Mouse (Mus musculus) adrenal gland, postnatal 4 days (tissue): ENCODE measurements around the gene Zfp296. TPM values are rescaled to one million over a fixed set of nuclear protein-coding genes. Genes with fewer than 3 reads are reported as not detected.
A peak's percentile ranks its signal among the peaks of the same experiment; 100 is the strongest.
"Not testable (repeated sequence)": the region's sequence is repeated elsewhere in the genome, so short reads cannot be mapped to it uniquely, and the experiment has no call there.

ENCODE experiments used
- DNase-seq, 2 experiments: peaks; one replicate each; pipeline ENCODE4 v3.0.0; 2021 to 2022; ENCODE audit warnings: low spot score in 2 of 2, mixed read lengths in 2 of 2
- total RNA-seq, 2 experiments: library from RNA; stranded (reverse); gene quantifications; 2 replicates each; pipeline ENCODE4 v1.2.3; 2021

Gene Zfp296
- total RNA-seq, 2 experiments from 2014 or later = 0.25 to 0.39 TPM

DNA sequence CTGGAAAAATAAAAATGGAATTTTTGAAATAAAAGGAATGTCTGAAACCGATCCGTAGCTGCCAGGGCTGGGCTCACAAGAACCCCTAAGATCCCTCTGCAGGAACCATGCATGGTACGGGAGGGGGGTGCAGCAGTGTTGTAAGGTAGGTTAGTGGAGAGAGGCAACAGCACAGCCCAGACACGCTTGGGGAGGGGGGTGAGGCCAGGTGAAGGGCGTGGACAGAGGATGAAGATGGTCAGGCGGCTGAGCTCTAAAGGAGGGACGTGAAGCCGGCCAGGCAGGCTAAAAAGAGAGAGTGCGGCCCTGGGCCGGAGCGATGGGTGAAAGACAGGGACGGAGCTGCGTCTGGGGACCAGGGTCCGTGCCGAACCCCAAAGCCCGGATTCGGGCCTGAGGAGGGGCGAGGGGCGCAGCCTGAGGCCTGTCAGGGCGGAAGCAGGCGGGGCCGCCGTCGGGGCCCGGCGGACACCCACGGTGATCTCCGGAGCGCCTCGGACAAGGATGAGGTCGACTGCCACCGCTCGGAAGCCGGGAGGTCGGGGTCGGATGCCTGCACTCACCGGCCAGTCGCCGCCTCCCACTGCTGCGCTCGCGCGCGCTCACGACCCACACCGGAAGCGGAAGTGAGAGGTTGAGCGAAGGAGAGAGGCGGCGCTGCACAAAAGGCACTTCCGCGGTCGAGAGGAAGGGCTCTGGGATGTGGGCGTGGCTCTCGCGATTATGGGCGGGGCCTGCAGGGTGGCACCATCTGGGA is 26.9 kb downstream of the Zfp296 start, which contains the start of gene Clasrp:
Gene Clasrp (minus strand): TSS at position 638 of the 757 bp plus-strand sequence.
- peak; percentile 82 to 96 for DNase-seq

DNA sequence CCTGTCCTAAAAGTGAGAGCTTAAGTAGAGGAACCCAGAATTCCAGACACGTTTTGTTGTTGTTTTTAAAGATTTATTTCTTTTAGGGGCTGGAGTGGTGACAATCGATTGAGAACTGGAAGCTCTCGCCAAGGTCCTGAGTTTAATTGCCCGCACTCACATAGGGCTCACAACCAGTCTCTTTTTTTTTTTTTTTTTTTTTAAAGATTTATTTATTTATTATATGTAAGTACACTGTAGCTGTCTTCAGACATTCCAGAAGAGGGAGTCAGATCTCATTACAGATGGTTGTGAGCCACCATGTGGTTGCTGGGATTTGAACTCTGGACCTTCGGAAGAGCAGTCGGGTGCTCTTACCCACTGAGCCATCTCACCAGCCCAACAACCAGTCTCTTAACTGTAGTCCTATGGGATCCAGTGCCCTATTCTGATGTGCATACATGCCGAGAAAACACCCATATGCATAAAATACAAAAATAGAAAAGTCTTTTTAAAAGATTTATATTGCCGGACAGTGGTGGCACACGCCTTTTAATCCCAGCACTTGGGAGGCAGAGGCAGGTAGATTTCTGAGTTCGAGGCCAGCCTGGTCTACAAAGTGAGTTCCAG is 27.6 kb downstream of the Zfp296 start:
- not testable (repeated sequence) for DNase-seq

DNA sequence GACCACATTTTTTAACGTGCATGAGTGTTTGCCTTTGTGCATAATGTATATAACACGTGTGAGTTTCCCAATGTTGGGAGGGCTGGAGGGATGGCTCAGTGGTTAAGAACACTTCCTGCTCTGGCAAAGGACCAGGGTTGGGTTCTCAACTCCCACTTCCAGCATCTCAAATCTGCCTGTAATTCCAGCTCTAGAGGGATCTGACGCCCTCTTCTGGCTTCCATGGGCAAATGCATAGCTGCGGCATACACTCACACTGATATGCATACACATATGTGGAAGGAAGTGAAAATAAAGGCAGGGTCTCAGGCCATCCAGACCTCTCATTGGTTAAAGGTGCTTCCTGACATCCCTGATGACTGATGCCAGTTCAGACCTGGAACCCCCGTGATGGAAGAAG is 30.2 kb downstream of the Zfp296 start:
- DNase-seq = no peak

DNA sequence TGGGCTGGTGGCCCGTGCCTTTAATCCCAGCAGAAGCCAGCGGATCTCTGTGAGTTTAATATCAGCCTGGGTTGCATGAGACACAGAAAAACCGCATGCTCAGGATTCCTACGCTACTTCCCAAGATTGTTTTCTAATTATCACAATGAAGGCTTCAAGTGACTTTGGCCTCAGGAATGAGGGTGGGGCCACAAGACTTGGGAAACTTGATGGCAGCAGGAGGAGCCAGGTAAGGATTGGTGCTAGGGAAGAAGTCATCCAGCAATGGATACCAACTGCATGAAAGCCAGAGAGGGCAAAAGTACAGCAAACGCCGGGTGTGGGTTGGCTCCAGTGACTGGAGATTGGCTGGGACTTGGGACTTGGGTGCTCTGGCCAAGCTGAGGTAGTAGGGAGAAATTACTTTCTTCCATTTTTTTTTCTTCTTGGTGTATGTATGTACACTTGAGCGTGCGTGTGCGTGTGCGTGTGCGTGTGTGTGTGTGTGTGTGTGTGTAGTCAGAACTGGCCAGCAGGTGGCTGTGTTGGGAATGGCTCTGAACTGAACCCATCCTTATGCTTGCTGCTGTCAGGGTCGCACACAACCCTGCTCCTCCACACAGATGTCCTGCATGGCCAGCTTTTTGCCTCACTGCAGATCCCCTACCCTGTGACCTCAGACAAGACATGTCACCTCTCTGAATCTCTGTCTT is 32.7 kb downstream of the Zfp296 start:
- DNase-seq = no peak

DNA sequence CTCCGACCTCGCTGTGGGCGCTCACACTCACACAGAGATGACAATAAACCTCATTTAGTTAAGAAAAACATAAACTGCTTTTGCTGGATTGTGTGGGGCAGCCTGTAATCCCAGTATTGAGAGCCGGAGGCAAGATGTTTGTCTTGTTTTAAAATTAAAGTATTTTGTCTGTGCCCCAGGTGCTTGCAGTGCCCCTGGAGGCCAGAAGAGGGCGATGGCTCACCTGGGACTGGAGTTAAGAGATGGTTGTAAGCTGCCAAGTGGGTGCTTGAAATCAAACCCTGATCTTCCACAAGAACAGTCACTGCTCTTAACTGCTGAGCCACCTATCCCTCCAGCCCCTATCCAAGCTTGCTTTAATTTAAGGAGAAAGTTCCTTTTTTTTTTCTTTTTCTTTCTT is 33.9 kb downstream of the Zfp296 start:
- no peak for DNase-seq

DNA sequence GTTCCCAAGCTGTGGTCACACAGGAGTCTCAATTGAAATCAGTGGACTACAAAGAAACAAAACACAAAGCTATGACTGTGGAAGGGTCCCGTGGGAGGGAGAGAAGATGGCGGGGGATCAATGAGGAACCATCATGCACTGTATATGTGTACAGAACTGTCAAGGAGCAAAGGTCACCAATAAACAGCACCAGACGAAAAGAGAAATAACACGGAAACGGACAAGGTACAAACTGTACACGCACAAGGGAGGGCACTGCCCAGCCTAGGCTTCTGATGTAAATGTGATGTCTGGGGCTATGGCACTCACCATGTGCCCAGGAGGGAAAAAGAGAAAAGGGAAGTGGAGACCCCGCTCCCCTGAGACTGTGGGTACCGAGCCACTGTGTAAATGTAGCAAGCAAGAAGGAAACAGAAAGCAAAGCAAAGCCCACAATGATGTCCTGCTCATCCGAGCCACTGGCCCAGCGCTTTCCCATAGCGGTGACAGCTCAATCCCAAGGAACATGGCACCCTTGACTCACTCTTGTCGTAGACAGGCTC is 38.0 kb downstream of the Zfp296 start:
- DNase-seq = no peak

DNA sequence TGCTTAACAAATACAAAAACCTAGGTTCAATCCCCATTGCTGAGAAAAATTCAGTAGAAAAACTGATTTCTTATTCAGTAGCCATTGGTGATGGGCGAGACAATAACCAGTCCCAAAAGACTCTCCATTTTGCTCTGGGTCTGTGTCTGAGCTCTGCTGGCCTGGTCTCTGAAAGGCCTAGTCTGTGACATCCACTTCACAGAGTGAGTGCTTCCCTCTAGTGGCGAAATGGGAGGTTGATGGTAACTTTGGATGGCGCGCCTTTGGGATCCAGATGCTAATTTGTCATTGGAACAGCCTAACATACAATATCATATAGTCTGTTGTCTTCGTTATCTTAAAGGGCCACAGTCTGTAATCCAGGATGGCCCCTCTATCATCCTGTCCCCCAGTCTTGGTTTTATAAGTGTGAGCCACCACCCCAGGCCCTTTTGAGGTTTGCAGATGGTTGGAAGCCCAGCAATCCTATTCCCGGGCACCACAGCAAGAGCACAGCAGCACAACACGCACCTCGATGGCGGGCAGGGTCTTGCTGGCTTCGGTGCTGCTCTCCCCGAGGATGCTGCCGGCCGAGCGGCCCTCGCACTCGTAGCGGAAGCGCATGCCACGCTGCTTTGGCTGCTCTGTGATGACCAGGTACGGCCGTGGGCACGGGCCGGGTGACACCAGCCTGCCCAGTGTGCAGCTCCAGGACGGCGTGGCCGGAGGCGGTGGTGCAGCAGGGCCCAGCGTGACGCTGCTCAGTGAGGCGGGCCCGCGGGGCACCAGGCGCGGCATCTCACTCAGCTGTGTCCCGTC is 42.1 kb downstream of the Zfp296 start:
- DNase-seq = peak; percentile 27 to 50

DNA sequence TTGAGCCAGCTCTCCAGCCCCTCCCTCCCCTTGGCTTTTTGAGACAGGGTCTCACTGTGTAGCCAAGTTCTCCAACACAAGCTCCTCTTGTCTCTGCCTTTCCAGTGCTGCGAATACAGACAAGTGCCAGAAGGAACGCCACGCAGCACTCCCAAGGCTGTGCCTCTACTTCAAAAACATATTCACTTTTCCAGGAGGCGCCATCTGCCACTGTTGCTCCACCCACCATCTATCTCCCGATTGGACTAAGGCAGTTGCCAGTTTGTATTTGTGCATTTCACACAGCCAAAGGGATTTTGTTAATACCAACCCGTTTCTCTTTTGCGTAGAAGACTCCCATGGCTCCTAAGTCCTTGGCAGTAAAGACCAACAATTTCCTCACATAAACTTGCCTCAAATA is 43.7 kb downstream of the Zfp296 start:
- no peak for DNase-seq

DNA sequence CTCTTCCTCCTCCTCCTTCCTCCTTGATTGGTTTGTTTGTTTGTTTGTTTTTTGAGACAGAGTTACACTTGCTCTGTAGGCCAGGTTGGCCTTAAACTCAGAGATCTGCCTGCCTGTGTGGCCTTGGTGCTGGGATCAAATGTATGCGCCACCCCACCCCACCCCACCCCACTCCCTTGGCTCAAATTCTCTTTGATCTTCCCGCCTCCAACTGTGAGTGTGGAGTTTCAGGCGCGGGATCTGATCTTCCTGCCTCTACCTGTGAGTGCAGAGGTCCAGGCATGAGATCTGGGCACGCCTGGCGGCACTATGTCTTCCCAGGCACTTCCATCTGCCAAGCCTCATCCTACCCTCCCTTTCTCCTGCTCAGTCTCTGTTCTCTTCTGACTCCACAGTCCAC is 45.2 kb downstream of the Zfp296 start:
- no peak for DNase-seq

DNA sequence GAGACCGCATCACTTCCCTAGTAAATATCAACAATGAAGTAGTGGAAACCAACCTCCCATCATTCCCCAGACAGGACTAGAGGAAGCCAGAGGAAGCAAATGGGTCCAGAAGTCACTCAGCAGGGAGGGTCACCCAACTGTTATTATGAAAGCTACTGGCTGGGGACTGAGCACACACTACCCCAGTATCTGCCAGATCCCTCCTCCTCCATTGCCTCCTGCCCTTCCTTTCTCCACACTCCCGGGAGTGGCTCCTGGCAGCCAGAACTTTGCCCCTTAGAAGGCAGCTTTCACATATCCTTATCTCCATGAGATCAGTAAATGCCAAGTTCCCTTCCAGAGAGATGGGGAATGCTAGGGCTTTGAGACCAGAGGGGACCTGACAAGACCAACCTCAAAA is 46.3 kb downstream of the Zfp296 start:
- no peak for DNase-seq

DNA sequence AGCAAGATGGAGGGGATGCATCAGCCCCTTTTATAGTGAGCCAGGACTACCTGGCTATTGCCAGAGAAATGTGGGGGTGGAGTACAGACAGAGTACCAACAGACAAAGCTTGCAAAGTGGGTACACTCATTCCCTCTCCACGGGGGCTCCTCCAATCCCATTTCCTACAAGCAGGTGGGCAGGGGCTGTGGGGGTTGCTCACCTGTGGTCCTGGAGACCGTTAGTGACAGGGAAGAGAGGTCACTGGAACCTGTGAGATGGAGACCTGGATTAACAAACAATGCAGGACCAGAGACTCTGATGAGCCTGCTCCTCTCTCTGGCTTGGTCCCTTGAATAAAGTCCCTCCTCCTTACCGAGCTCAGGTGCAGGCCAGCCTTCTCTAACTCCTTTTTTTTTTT is 50.6 kb downstream of the Zfp296 start:
- no peak for DNase-seq

DNA sequence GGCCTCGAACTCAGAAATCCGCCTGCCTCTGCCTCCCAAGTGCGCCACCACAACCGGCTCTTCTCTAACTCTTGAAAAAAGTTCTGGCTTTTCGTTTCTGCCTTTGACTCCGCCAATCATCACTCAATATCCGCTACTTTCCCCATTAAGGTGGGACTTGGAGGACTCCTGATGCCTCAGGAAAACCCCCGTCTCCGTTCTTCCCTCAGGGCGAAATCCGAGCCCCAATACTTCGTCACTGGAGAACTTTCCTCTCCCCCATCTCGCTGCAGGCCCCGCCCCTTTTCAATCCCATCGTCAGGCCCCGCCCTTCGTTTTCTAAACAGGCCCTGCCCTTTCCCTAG is 51.1 kb downstream of the Zfp296 start:
- no peak for DNase-seq

DNA sequence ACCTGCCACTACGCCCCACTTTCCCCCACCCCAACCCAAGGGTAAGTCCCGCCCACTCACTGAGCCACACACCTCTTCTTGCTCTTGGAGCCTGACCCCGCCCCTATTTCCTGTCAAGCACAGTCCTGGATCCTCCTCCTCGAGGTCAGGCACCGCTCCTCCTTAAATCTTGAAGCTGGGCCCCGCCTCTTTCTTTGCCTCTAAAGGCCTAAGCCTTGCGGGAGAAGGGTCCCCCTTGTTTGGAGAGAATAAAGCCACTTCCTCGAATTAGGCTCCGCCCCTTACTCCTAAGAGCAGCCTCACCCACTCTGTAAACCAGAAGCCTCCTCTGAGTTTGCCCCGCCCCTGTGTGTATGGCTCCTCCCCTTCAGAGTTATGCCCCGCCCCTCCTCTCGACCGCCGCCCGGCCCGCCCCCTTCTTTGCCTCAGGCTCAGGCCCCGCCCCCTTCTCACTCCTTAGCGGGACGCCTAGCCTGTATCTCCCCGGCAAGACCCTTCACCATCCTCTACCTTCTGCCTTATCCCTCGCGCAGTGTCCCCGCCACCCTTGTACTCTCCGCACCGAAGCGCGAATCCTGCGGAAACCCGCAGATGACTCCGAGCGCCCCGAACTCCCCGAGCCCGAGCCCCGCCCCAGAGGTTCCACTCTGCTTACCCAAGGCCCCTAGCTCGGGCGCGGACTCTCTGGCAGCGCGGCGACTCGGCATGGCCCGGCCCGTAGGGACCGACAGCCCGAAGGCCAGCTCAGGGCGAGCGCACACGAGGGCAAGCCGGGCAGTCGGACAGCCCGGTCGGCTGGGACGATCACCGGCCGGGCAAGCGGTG is 51.7 kb downstream of the Zfp296 start:
- DNase-seq = peak; percentile 88 to 91

DNA sequence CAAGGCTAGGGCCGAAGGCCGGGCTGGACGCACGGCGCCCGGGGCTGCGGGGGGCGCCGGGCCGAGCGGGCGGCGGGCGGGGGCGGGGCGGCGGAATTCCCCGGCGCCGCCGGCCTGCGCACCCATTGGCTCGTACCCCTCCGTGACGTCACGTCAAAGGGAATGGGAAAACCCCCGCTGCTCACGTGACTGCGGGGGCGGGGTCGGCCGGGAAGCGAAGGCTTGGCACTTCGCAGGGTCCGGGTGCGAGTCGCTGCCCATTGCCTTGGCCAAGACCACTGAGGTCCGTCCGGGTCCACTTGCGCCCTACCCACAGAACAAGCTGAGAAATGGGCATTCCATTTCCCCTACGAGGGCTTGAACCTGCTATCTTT is 52.3 kb downstream of the Zfp296 start, which contains the start of gene Relb:
Gene Relb (minus strand): TSS at position 78 of the 374 bp plus-strand sequence.
- DNase-seq = peak; percentile 80 to 82

Other genes starting within 250 kb of the Zfp296 start
- gene Ercc1, start 232.5 kb upstream of the Zfp296 start, total RNA-seq = 10 to 100 TPM; 38.6 to 45.2 TPM
- 10 to 100 TPM; 14.1 to 16.1 TPM for gene Cd3eap, start 217.8 kb upstream of the Zfp296 start, total RNA-seq
- gene Ppp1r13l, start 217.5 kb upstream of the Zfp296 start, total RNA-seq = 1 to 10 TPM; 9.1 to 9.6 TPM
- 10 to 100 TPM; 39.6 to 41.6 TPM for gene Ercc2, start 195.3 kb upstream of the Zfp296 start, total RNA-seq
- gene Klc3, start 173.2 kb upstream of the Zfp296 start, total RNA-seq = 1 to 10 TPM; 2.6 to 3.9 TPM
- gene Ckm, start 172.5 kb upstream of the Zfp296 start, total RNA-seq = 100 to 1,000 TPM; 103 to 234 TPM
- gene Mark4, start 118.5 kb upstream of the Zfp296 start, total RNA-seq = 10 to 100 TPM; 47.7 to 51.6 TPM
- gene Exoc3l2, start 114.0 kb upstream of the Zfp296 start, total RNA-seq = 10 to 100 TPM; 26.7 to 28.7 TPM
- gene Bloc1s3, start 68.9 kb upstream of the Zfp296 start, total RNA-seq = 1 to 10 TPM; 7.7 to 8.1 TPM
- gene Trappc6a, start 68.9 kb upstream of the Zfp296 start, total RNA-seq = 10 to 100 TPM; 67.0 to 76.7 TPM
- gene Nkpd1, start 59.4 kb upstream of the Zfp296 start, total RNA-seq = under 1 TPM; 0.17 to 0.28 TPM
- 10 to 100 TPM; 66.7 to 67.1 TPM for gene Ppp1r37, start 14.2 kb upstream of the Zfp296 start, total RNA-seq
- 10 to 100 TPM; 67.0 to 68.8 TPM for gene Gemin7, start 308 bp downstream of the Zfp296 start, total RNA-seq
- gene Clasrp, start 27.2 kb downstream of the Zfp296 start, total RNA-seq = 10 to 100 TPM; 74.3 to 79.6 TPM
- gene Relb, start 52.2 kb downstream of the Zfp296 start, total RNA-seq = 10 to 100 TPM; 22.3 to 23.8 TPM
- gene Clptm1, start 87.7 kb downstream of the Zfp296 start, total RNA-seq = 100 to 1,000 TPM; 112 to 116 TPM
- 10 to 100 TPM in 1 of 2 experiments, 1 to 10 TPM in 1; 3.0 to 81.8 TPM for gene Apoc2, start 100.7 kb downstream of the Zfp296 start, total RNA-seq
- gene Gm44805, start 104.1 kb downstream of the Zfp296 start, total RNA-seq = 1 to 10 TPM; 3.2 to 9.1 TPM
- gene Apoc4, start 104.2 kb downstream of the Zfp296 start, total RNA-seq = 100 to 1,000 TPM in 1 of 2 experiments, 10 to 100 TPM in 1; 82.0 to 218 TPM
- 100 to 1,000 TPM; 390 to 714 TPM for gene Apoc1, start 115.4 kb downstream of the Zfp296 start, total RNA-seq
- 1,000 to 10,000 TPM in 1 of 2 experiments, 100 to 1,000 TPM in 1; 636 to 2,003 TPM for gene Apoe, start 121.9 kb downstream of the Zfp296 start, total RNA-seq
- gene Tomm40, start 138.2 kb downstream of the Zfp296 start, total RNA-seq = 100 to 1,000 TPM; 137 to 139 TPM
- gene Nectin2, start 173.2 kb downstream of the Zfp296 start, total RNA-seq = 10 to 100 TPM; 72.0 to 80.6 TPM
- 10 to 100 TPM; 59.8 to 84.7 TPM for gene Bcam, start 193.7 kb downstream of the Zfp296 start, total RNA-seq
- gene Cblc, start 219.5 kb downstream of the Zfp296 start, total RNA-seq = 1 to 10 TPM in 1 of 2 experiments, under 1 TPM in 1; 0.68 to 1.0 TPM
- 10 to 100 TPM in 1 of 2 experiments, 1 to 10 TPM in 1; 9.6 to 11.5 TPM for gene Bcl3, start 245.5 kb downstream of the Zfp296 start, total RNA-seq